Mouse (Mus musculus) MEL (cell line): ENCODE data around the gene Mmachc. TPM values are rescaled to one million over a fixed set of nuclear protein-coding genes. Genes with fewer than 3 reads are reported as not detected.

Experiments used
- polyA plus RNA-seq, 2 experiments: library from polyadenylated mRNA; stranded (reverse) in 1 of 2; unstranded in 1 of 2; fragments of >175 nt in 1 of 2; fragments of >200 nt in 1 of 2; gene quantifications; 2 replicates each; pipeline versions ENCODE4 v1.2.1 to v1.2.4; 2012; ENCODE audit warnings: low replicate concordance in 2 of 2, low read depth in 1 of 2; ENCODE audit not compliant: insufficient read length in 2 of 2, insufficient read depth in 1 of 2, missing spikeins in 1 of 2
- total RNA-seq: library from RNA; depleted of rRNA; stranded (reverse); fragments of 300-350 nt; gene quantifications from 2 replicates; pipeline ENCODE4 v1.2.3, GENCODE M21; 2012; rRNA removed

Gene Mmachc
- total and polyA plus RNA-seq, 3 experiments = 15.1 to 22.8 TPM; not detected in 1

Other genes with a start within 250 kb of the Mmachc start
- 13.3 and 14.8 TPM in 2 replicates for gene Mast2, start 244.2 kb downstream of the Mmachc start, total RNA-seq
- gene Mast2, start 244.2 kb downstream of the Mmachc start, polyA plus RNA-seq = 100 to 1,000 TPM in 1 of 2 experiments, 10 to 100 TPM in 1; 46.4 to 126 TPM
- 8.4 and 10.1 TPM in 2 replicates for gene Ipp, start 200.9 kb downstream of the Mmachc start, total RNA-seq
- 1 to 10 TPM in 1 of 2 experiments, not detected in 1; 8.8 TPM for gene Ipp, start 200.9 kb downstream of the Mmachc start, polyA plus RNA-seq
- gene Tmem69, start 152.5 kb downstream of the Mmachc start, total RNA-seq = 6.9 and 7.8 TPM in 2 replicates
- gene Tmem69, start 152.5 kb downstream of the Mmachc start, polyA plus RNA-seq = 100 to 1,000 TPM in 1 of 2 experiments, 10 to 100 TPM in 1; 34.1 to 153 TPM
- 26.7 and 29.1 TPM in 2 replicates for gene Gpbp1l1, start 150.7 kb downstream of the Mmachc start, total RNA-seq
- 10 to 100 TPM in 1 of 2 experiments, not detected in 1; 46.3 TPM for gene Gpbp1l1, start 150.7 kb downstream of the Mmachc start, polyA plus RNA-seq
- gene Ccdc17, start 111.8 kb downstream of the Mmachc start, total RNA-seq = 1.0 and 1.2 TPM in 2 replicates
- 1 to 10 TPM in 1 of 2 experiments, not detected in 1; 1.5 TPM for gene Ccdc17, start 111.8 kb downstream of the Mmachc start, polyA plus RNA-seq
- 133 and 159 TPM in 2 replicates for gene Nasp, start 80.5 kb downstream of the Mmachc start, total RNA-seq
- 100 to 1,000 TPM in 1 of 2 experiments, not detected in 1; 174 TPM for gene Nasp, start 80.5 kb downstream of the Mmachc start, polyA plus RNA-seq
- 258 and 281 TPM in 2 replicates for gene Akr1a1, start 56.7 kb downstream of the Mmachc start, total RNA-seq
- 100 to 1,000 TPM in 1 of 2 experiments, not detected in 1; 358 TPM for gene Akr1a1, start 56.7 kb downstream of the Mmachc start, polyA plus RNA-seq
- 223 and 307 TPM in 2 replicates for gene Prdx1, start 22.9 kb downstream of the Mmachc start, total RNA-seq
- 100 to 1,000 TPM in 1 of 2 experiments, not detected in 1; 416 TPM for gene Prdx1, start 22.9 kb downstream of the Mmachc start, polyA plus RNA-seq
- gene Ccdc163, start 103 bp upstream of the Mmachc start, total RNA-seq = 12.3 and 14.2 TPM in 2 replicates
- gene Ccdc163, start 103 bp upstream of the Mmachc start, polyA plus RNA-seq = 10 to 100 TPM in 1 of 2 experiments, not detected in 1; 26.0 TPM
- 2.3 and 2.8 TPM in 2 replicates for gene Tesk2, start 12.5 kb upstream of the Mmachc start, total RNA-seq
- gene Tesk2, start 12.5 kb upstream of the Mmachc start, polyA plus RNA-seq = 1 to 10 TPM in 1 of 2 experiments, not detected in 1; 3.3 TPM
- 46.4 and 49.3 TPM in 2 replicates for gene Toe1, start 99.2 kb upstream of the Mmachc start, total RNA-seq
- gene Toe1, start 99.2 kb upstream of the Mmachc start, polyA plus RNA-seq = 10 to 100 TPM in 1 of 2 experiments, not detected in 1; 38.3 TPM
- gene Mutyh, start 99.3 kb upstream of the Mmachc start, total RNA-seq = 0.75 and 0.81 TPM in 2 replicates
- 1 to 10 TPM in 1 of 2 experiments, not detected in 1; 2.5 TPM for gene Mutyh, start 99.3 kb upstream of the Mmachc start, polyA plus RNA-seq
- gene Hpdl, start 113.3 kb upstream of the Mmachc start, total RNA-seq = 0.10 TPM in 1 of 2 replicates, not detected in the other
- under 1 TPM in 1 of 2 experiments, not detected in 1; 0.14 TPM for gene Hpdl, start 113.3 kb upstream of the Mmachc start, polyA plus RNA-seq
- 0.03 TPM in 1 of 2 replicates, not detected in the other for gene Zswim5, start 169.0 kb upstream of the Mmachc start, total RNA-seq
- gene Zswim5, start 169.0 kb upstream of the Mmachc start, polyA plus RNA-seq = under 1 TPM in 1 of 2 experiments, not detected in 1; 0.03 TPM